Mouse (Mus musculus): ENCODE results near the gene Etnk2.
"Not testable (repeated sequence)": the region's sequence is repeated elsewhere in the genome, so short reads cannot be mapped to it uniquely, and the experiment has no call there.

Gene Etnk2

DNA sequence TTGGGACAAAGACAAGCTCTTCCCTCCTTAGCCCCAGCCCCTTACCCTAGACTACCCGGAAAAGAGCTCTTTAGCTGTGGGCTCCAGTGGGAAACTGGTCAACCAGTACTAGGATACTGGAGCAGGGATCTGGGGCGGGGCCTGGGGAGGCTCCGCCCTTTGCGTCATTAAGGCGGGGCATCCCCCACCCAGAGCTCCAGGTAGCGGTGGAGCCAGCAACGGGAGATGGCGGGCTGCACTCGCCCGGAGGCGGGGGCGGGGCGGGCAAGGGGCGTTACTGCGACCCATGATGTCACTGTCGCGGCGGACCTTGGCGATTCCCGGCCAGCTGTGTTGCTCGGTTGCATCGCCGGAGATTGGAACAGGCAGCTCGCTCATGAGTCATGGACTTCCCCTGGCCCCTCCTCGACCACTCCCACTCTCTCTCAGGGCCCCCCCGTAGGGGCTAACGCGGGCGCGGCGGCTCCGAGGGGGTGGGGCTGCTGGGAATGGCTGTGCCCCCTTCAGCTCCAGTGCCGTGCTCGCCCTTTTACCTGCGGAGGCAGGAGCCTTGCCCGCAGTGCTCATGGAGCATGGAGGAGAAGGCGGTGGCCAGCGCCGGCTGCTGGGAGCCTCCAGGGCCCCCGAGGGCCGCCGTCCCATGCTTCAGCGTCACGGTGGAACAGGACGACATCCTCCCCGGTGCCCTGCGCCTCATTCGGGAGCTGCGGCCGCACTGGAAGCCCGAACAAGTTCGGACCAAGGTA, at the start of gene Etnk2:
Etnk2 (plus strand) TSS at position 297 of the 746 bp plus-strand sequence.
- peak; percentile 66 to 77 for DNase-seq

DNA sequence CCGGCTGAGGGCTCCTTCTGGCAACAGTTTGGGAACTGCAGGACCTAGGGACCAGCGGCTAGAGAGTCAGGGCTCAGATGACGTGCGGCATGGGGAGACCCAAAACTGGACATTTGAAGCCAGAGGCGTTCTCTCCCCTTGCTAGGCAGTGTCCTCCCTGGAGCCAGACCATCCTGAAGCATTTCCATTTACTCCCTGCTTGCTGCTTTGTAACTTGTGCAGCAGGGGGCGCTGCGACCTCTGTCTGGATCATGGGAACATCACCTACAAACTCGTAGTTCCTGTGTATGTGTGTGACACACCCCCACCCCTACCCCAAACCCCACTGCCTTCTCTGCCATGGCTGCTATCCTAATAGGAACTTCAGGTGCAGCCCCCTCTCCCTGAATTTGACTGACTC, 49.0 kb upstream of the Etnk2 start:
- DNase-seq = peak; percentile 45 to 70

DNA sequence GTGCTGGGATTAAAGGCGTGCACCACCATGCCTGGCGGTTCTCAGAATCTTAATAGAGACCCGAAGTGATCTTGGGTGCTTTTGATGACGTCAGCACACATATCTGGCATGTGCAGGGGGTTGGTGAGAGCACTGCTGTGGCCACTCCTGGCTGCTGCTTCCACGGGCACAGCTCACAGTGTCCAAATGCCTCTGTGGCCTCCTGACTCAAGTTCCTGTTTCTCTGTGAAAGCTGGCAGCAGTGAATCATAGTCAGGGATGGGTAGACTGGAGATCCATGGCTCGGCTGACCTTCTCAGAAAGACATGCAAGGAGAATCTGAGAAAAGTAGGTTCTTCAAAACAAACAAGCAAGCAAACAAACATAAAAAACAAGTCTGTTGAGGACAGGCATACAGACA, 47.6 kb upstream of the Etnk2 start:
- DNase-seq = no peak

DNA sequence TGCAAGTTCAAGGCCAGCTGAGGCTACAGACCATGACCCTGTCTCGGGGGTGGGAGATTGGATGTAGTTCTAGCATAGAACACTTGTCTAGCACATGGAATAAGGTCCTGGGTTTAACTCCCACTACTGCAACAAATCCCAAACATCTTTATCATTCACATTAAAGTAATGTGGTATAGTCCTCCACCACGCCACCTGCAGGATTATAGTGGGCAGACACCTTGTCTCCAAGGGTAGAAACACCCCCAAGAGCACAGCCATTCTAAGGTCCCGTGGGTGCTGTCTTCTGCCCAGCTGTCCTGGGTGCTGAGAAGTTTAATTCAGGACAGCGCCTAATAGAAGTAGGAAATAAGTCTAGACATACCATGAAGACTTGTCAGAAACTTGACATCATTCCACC, 46.8 kb upstream of the Etnk2 start:
- DNase-seq = no peak

DNA sequence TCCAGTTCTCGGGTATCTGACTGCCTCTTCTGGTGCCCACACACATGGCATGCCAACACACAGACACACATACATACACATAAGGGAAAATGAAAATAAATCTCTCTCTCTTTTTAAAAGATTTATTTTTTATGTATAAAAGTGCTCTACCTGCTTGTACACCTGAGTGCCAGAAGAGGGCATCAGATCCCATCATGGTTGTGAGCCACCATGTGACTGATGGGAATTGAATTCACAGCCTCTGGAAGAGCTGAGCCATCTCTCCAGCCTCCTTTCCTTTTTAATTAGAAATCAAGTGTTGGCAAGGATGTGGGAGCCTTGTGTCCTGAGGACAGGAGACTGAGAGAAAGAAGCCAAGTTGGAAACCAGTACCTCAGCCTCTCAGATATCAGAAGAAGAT, 46.2 kb upstream of the Etnk2 start:
- no peak for DNase-seq

DNA sequence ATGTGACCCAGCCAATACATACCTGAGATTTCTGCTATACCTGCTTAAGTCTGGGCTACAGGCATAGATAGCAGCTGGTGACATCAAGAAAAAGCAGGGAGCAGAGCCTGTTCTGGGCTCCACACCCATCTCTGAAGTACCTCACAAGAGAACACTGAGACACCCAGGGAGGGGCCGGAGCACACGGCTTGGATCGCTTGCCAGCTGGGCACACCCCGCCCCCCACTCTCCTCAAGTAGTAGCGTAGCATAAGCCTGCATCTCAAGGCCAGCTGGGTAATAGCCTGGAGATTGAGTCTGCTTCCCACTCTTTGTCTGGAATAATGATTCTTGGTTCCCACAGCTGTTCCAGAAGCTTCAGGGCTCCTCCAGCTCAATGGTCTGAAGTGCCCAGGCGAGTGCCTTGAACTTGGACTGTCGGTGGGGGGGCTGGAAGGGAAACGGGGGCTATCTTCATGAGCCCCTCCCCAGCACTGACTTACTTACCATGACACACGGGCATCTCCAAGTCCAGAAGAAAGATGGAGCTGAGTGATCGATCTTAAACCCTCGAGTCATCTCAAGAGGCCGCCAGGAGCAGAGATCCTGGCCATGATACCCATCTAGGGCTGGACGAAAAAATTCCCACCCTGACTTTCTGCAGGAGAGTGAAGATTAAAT, 42.0 kb upstream of the Etnk2 start, which contains the start of gene Kiss1:
Kiss1 (plus strand) TSS at position 609 of the 659 bp plus-strand sequence.
- DNase-seq = no peak

DNA sequence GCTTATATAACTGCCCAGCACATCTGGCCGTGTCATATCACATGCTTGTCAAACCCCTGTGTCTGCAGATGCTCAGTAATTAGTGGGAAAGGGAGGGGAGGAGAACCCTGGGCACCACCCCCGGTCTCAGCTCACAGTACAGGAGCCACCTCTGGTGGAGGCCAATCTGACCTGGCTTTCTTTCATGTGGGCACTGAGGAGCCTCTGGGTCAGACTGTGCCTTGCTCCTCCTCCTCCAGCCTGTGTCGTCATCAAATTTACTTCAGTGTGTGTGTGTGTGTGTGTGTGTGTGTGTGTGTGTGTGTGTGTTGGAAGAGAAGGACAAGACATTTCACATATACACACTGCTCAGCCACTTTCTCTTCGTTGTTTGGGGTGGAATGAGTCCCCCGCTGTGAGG, 40.0 kb upstream of the Etnk2 start:
- no peak for DNase-seq

DNA sequence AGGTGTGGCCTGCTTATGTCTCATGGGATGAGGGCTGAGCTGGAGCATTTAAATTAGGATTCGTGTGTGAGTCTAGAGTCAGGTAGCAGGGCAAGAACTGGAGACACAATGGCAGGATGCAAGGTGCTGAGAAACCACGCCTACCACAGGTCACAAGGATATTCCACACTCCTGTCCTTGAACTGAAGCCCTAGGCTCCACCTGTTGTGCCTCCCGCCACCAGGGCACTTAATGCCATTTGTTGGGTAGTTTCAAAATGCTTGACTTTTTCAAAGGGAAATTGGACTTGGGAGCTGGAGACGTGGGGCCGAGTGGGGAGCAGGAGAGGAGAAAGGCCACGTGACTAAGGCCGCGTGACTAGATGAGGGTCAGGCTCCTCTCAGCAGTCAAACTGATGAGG, 37.4 kb upstream of the Etnk2 start:
- no peak for DNase-seq

DNA sequence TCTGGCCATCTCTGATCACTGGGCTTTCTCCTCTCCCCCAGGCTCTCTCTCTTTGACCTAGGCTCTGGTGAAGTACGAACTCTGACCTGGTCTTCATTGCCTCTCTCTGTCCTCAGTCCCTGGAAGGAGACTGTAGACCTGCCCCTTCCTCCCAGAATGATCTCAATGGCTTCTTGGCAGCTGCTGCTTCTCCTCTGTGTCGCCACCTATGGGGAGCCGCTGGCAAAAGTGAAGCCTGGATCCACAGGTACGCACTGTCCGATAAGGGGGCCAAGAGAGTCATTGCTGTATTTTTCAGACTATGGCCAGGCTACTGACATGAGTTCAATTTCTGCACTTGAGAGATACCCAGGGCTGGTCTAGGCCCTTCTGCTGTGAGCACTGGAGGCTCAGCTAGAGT, 36.3 kb upstream of the Etnk2 start:
- DNase-seq = no peak

DNA sequence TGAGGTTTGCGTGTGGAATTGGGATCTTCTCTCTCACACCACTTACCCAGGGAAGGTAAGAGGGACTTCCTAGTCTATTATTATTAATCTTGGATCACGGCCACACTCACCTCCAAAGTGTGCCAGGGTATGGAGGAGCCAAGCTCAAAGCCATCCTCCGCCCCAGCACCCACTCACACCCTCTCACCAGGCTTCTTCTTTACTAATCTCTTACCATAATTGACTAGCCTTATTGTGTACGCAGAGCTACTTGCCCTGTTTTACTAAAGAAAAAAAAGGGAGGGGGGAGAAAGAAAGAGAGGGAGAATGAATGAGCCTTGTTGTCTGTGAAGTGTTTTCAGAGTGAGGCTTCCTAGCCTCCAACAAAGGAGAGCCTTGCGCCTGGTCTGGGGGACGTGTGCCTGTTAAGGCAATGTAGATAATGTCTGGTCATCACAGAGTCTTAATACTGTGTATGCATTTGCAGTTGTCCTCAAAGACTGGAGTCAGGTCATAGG, 35.0 kb upstream of the Etnk2 start:
- no peak for DNase-seq

DNA sequence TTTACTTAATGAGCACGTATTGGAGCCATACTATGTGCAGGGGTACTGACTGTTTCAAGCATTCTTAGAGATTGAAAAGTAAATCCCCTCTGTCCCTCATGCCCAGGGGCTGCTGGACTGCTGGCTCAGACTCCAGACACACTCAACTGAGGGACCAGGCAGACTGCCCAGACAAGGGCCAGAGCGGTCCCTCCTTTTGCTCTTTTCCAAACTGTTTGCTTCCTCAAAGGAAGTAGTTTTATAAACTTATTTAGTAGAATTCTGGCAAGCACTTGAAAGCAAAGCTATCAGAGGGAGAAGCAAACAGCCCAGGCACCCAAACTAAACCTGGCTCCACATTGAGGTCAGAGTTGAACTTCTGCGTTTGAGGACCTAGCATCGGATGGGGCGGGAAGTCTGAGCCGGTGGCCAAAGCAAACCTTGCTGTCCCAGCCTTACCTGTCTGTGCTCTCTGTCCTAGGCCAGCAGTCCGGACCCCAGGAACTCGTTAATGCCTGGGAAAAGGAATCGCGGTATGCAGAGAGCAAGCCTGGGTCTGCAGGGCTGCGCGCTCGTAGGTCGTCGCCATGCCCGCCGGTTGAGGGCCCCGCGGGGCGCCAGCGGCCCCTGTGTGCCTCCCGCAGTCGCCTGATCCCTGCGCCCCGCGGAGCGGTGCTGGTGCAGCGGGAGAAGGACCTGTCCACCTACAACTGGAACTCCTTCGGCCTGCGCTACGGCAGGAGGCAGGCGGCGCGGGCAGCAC, 34.3 kb upstream of the Etnk2 start:
- DNase-seq = peak in 1 of 2 experiments; percentile 8

DNA sequence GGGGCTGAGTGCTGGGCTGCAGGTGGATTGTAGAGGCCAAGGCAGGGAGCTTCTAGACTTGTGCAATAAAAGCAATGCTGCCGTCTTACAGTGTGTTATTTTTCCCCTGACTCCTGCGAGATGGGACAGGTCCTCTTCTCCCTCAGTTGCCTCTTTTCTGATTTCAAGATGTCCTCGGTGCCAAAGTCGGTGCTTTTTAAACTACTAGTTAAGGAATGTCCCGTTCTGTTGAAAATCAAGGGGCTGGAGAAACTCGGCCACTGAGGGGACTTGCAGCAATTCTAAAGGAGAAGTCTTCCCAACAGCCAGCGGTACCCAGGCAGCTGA, 33.8 kb upstream of the Etnk2 start:
- DNase-seq = no peak

DNA sequence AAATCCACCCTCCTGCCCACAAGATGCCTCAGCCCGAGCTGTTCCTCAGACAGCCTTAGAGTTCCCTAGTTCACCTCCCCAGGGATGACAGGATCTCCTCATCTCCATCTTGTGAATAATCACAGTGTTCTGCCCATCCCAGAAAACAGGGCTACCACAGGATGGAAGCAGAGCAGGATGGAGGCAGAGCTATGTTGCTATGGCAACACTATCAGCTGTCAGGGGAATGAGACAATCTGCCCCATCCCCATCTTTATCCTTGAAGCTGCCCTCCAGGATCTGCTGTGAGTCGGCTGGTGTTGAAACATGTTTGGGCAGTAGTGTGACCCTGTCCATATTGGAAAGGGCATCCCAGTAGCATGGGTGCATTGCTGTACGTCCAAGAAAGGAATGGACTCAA, 32.2 kb upstream of the Etnk2 start:
- no peak for DNase-seq

DNA sequence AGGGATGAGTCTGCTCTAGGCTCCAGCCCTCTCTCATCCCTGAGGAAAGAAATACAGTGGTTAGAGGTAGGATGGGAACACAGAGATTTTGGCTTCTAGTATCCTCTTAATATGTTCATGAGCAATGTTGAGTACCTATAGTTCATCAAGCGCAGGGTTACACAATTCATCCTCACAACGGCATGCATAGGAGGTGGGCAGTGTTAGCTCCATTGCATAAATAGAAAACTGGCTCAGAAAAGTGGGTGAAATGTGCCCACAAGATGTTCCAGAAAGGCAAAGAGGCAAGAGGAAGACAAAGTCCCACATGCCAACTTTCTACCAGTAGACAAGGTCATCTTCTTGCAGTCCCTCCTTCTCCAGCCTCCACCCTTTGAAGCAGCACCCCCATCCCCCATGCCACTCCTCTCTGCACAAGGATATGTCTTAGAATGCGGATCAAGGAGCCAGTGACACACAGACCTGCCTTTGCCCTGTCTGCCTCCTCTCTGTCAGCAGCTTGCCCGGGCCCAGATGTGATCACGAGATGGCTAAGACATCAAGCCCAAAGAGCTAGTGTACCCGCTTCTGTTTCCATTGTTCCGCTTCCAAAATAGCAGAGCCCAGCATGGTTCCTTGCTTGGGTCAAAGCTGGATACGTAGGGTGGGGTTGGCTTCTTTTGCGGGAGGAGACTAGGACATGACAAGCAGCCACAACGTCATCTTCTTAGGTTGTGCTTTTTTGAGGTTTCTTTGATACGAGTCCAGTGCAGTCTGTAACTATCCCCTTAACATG, 30.5 kb upstream of the Etnk2 start:
- no peak for DNase-seq

DNA sequence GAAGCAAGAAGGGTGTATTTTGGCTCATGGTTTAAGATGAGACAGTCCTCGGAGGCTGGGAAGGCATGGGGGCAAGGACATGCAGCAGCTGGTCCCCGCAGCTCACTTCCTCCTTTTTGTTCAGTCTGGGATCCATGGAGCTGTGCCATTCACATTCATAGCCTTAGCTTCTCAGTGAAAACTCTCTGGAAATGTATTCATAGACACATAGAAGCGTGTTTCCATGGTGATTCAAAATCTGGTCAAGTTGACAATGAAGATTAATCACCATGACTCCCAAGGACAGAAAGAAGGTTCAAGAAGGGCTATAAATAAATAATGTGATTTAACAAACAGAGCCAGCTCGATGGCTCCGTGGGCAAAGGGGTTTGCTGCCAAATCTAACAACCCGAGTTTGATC, 29.4 kb upstream of the Etnk2 start:
- DNase-seq = no peak

DNA sequence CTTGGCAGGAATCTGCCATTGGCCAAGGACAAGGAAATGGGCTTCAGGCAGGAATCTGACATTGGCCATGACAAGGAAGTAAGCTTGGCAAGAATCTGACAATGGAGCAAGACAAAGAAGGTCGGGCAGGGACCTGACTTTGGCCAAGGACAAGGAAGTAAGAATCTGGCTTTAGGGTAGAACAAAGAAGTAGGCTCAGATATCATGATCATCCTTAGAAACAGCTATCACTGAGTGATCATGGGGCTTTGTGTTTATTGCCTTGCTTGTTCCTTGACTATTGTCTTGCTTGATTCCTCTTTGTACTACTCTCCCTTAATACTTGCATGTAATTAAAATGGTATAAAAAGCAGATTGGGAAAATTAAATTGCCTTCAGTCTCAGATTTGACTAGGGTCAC, 23.0 kb upstream of the Etnk2 start:
- not testable (repeated sequence) for DNase-seq

DNA sequence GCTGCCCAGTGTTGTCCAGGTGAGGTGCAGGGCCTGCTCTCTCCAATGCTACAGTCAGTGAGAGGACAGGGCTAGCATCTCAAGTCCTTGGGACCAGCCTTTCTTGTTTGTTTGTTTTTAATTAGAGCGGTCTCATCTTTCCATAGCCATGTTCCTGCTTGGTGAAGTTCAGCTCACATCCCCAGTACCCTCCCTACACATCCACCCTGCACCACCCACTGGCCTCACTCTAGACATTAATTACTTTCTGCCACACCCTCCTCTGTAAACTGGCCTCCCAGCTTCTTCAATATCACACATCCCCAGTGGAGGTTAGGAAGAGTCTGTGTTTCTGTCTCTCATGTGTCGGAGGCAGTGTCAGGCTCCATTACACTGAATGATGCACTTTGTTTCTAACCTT, 19.0 kb upstream of the Etnk2 start:
- DNase-seq = no peak

DNA sequence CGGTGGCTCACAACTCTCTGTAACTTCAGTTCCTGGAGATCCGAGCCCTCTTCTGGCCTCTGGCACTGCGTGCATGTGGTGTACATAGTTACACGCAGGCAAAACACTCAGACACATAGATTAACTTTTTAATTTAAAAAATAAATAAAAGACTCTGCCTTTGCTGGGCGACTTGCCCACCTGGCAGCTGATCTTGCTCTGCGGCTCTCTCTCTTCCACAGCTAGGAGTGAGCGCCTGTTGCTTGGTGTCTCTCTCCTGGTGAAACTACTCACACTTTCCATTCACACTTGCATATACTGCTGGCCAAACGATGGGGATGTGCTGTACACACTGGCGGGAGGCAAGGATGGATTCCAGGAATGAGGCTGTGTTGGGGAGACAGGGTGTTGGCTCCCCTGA, 16.8 kb upstream of the Etnk2 start:
- no peak for DNase-seq

DNA sequence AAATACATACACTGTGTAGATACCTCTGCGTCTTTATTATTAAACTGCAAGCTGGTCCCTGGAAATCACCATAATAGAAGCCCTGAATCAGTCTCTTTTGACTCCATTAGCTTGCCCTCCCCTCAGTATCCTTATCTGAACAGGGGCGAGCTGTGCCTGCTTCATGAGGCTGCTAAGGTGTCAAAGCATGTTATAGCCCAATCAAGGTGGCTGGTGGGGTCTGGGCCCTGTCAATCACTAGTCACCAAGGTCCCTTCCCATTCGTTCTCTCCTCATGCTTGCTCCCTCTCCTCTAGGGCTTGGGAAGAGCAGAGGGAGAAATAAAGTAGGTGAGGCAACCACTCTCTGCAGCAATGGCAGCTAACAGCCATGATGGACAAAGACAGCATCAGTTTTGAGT, 16.1 kb upstream of the Etnk2 start:
- no peak for DNase-seq

DNA sequence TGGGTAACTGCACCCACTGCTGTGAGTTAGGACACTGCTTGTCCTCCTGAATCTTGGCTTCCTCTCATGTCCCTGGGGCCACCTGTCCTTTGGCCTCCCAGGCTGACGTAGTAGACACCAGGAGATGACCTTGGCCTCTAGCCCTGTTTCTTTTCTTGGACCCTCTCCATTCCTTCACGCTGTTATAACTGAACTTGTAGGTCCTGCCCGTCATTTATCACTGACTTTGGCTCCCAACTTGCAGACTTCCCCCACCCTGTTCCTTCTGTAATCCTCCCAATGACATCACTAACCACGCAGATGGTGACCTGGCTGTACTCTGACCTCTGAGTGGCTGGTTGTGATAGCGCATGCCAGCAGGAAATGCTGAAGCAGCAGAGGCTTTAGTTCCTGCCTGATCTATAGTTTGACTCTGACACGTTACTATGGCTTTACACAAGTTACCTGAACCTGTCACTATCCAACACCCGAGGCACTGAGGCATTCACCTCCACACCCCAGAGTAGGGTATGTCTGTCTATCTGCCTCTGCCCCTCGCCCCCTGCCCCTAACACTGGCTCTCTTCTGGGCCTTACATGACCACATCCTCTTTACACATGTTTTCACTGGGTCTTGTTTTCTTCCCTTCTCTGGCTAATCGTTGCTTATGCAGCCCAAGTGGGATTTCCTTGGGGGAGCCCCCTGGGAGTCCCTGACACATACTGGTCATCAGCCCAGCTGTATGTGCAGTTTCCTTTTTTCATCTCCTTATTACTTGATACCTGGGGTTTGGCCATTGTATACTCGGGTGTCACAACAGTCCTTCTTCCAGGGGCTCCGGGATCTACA, 15.5 kb upstream of the Etnk2 start:
- DNase-seq = no peak

DNA sequence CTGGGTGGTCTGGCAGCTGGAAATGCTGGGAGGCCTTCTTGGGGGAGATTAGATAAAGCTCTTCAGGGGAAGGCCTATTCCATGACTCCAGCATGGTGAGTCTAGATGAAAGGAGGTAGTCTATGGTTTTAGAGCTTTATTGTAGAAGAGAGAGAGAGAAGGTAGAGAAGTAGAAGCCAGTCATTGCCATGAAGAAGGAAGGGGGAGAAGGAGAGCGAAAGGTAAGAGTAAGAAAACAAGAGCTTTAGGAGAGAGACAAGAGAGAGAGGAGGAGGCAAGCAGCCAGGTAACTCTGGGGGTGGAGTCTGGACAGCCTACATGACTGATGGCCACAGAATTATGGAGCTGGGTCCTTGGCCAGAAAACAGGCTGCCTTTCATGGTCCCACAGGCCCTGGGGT, 13.2 kb upstream of the Etnk2 start, which contains the start of gene Ren1:
Ren1 (plus strand) TSS at position 301 of the 400 bp plus-strand sequence.
- no peak for DNase-seq

DNA sequence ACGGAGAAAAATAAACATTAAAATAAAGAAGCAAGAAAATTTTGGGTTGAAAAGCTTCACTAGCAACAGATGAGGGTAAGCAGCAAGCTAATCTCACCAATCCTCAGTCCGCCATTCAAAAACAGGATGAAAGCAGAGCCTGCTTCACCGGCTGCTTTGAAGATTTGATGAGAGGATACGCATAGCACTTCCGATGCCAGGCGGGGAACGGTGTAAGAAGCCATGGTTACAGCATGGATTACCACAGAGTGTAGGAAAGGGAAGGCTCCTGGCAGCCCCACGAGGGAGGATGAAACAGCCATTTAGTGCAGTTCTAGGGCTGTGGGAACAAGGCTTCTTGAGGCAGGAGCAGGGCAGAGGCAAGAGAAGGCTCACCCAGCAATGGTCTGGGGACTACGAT, 11.6 kb upstream of the Etnk2 start:
- no peak for DNase-seq
